Mouse (Mus musculus) erythroblast, embryonic 14.5 days (primary cell): ENCODE data around the gene Btbd35f29.
"Not testable (repeated sequence)": the region's sequence is repeated elsewhere in the genome, so short reads cannot be mapped to it uniquely, and the experiment has no call there.

Experiments
- GATA1 ChIP-seq: IDR thresholded peaks from 2 replicates; pipeline ENCODE4 v1.6.1; 2012; ENCODE audit warnings: low read length, inconsistent platforms, mixed read lengths
- TAL1 ChIP-seq: IDR thresholded peaks from 3 replicates; pipeline ENCODE4 v1.6.1; 2012; ENCODE audit warnings: low read length, inconsistent platforms, mixed read lengths

GRCm38 (mm10) chrX:31160554-31160953, 43.1 kb downstream of the Btbd35f29 start:
- not testable (repeated sequence) for TF ChIP-seq TAL1, GATA1
